Mouse (Mus musculus) liver, embryonic 14.5 days (tissue): ENCODE results near the gene Mdm2. TPM values are rescaled to one million over a fixed set of nuclear protein-coding genes. Genes with fewer than 3 reads are reported as not detected.

Experiments used
- ATAC-seq: fragments of 200-750 bp; cut with Nextera tagmentation; 2 replicates; pipeline ENCODE4 v1.8.0; 2017; ENCODE audit warnings: moderate number of reproducible peaks, mild to moderate bottlenecking, moderate library complexity; ENCODE audit not compliant: insufficient read depth
- DNase-seq, 3 experiments: peaks; one replicate each; pipeline ENCODE4 v3.0.0-alpha.2; 2012 to 2013; ENCODE audit warnings: low read depth in 3 of 3, low spot score in 3 of 3
- H3K27ac ChIP-seq: fragments of 300-500 bp; sonication (generic); 2 replicates; pipeline ENCODE4 v1.5.1; 2014; ENCODE audit warnings: moderate library complexity, mild to moderate bottlenecking, control low read depth, inconsistent platforms
- H3K27me3 ChIP-seq: fragments of 300-500 bp; sonication (generic); 2 replicates; pipeline ENCODE4 v1.6.1; 2014; ENCODE audit warnings: mild to moderate bottlenecking, low read length, moderate library complexity; ENCODE audit not compliant: control insufficient read depth, insufficient read depth
- H3K36me3 ChIP-seq: fragments of 300-500 bp; sonication (generic); replicated peaks from 2 replicates; pipeline ENCODE4 v1.6.1; 2014; ENCODE audit warnings: low read depth; ENCODE audit not compliant: control insufficient read depth, insufficient read depth
- H3K4me1 ChIP-seq, 2 experiments: fragments of 200-500 bp in 1 of 2; fragments of 300-500 bp in 1 of 2; sonication (generic) in 1 of 2; replicated peaks; 2 replicates each; pipeline ENCODE4 v1.6.1; 2012 to 2014; ENCODE audit warnings: antibody characterized with exemption in 1 of 2, inconsistent platforms in 1 of 2, low read length in 1 of 2; ENCODE audit not compliant: control insufficient read depth in 2 of 2, insufficient read depth in 2 of 2
- H3K4me2 ChIP-seq: fragments of 300-500 bp; sonication (generic); 2 replicates; pipeline ENCODE4 v1.6.1; 2014; ENCODE audit warnings: low read depth, mild to moderate bottlenecking, control low read depth, moderate library complexity
- H3K4me3 ChIP-seq, 2 experiments: fragments of 200-500 bp in 1 of 2; fragments of 300-500 bp in 1 of 2; sonication (generic) in 1 of 2; 2 replicates each; pipeline ENCODE4 v1.5.1; 2012 to 2014; ENCODE audit warnings: low read depth in 2 of 2, low read length in 2 of 2, mild to moderate bottlenecking in 2 of 2, control low read depth in 1 of 2, inconsistent platforms in 1 of 2, moderate library complexity in 1 of 2; ENCODE audit not compliant: insufficient read depth in 1 of 2
- H3K9ac ChIP-seq: fragments of 300-500 bp; sonication (generic); replicated peaks from 2 replicates; pipeline ENCODE4 v1.6.1; 2014; ENCODE audit warnings: mild to moderate bottlenecking, control low read depth, moderate library complexity
- H3K9me3 ChIP-seq: fragments of 300-500 bp; sonication (generic); 2 replicates; pipeline ENCODE4 v1.6.1; 2016; ENCODE audit warnings: low read length, mixed read lengths; ENCODE audit not compliant: control insufficient read depth
- CTCF ChIP-seq: IDR thresholded peaks from 2 replicates; pipeline ENCODE4 v1.5.1; 2016; ENCODE audit warnings: antibody characterized with exemption, low read depth, control low read depth
- EP300 ChIP-seq: IDR thresholded peaks from 2 replicates; pipeline ENCODE4 v1.6.1; 2016; ENCODE audit warnings: antibody characterized with exemption, low read depth
- WGBS: fragments of 180-500 bp; shearing (Covaris S2); extraction: QIAGEN DNeasy Blood & Tissue Kit; methylation state at CpG from one replicate; pipeline ENCODE4 v1.1.7; 2014; ENCODE audit not compliant: insufficient replicate concordance; 5-methylcytosine and 5-hydroxymethylcytosine counted together
- polyA plus RNA-seq, 2 experiments: library from polyadenylated mRNA; depleted of rRNA in 1 of 2; stranded (reverse) in 1 of 2; unstranded in 1 of 2; fragments of >200 nt; fragmentation: Nextera tagmentation in 1 of 2; extraction: Ambion mirVana in 1 of 2; gene quantifications; 2 replicates each; pipeline versions ENCODE4 v1.2.1 to v1.2.3; 2012 to 2014

Mdm2 gene
- polyA plus RNA-seq, 2 experiments = 12.8 to 20.0 TPM

DNA sequence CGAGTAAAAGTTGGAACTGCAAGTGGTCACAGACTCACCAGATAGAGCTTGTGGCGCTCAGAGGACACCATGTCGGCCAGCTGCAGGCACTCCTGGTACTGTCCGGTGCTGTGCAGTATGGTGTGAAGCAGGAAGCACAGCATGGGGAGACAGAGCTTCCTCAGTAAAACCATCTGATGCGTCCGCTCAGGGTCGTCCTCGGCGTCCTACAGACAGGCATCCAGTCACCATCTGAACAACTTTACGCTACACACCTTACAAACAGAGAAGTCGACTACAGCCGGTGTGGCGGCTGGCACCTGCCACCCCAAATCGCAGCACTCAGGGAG is 40.7 kb upstream of the Mdm2 start:
- Histone ChIP-seq H3K4me2 (no peak overlapping the region), H3K4me3 (no peak overlapping the region), H3K36me3 (peaks cover 22% of the 10 kb centered on the region), H3K27ac (no peak overlapping the region), H3K9me3 (no peaks in the 10 kb centered on the region), H3K27me3 (no peaks in the 10 kb centered on the region), H3K4me1 (peaks cover 2 to 3% of the 10 kb centered on the region in 2 experiments; a peak in 2 of 4 replicates), H3K9ac (no peak overlapping the region)
- WGBS = 86% methylated on average over 14 of the region's 14 CpGs
- no peak for ATAC-seq
- TF ChIP-seq EP300 = no peak
- TF ChIP-seq CTCF = no peak
- no peak for DNase-seq

DNA sequence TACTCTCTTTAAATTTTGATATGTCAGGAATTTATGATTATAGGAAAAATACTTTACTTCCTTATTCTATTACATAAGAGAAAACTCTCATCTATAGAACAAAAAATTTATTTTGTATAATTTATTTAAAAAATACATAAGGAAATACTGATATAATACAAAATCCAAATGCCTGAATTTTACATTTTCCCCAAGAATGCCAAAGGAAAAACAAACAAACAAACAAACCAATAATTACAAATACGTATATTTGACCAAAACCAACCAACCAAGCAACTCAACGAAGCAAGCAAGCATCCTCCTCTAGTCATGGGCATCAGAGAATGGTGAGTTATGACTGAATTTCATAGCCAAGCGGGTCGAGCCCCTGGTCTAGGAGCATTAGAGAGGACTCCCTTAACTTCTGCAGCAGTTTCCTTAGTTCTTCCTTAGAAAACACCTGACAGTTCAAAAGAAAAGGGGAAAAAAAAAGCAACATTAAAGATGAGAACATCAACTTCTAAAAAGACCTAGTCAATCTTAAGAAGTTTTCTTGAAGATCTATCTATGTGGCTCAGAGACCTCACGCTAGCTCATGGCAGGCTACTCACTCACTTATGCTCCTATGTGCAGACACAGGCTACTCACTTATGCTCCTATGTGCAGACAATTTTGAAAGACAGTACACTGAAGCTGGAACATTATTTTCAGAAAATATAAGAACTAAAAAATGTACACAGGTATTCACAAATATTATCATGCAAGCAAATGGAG is 40.1 kb upstream of the Mdm2 start:
- H3K4me1 ChIP-seq = peaks cover 2 to 3% of the 10 kb centered on the region in 2 experiments; a peak in 2 of 4 replicates
- H3K4me2 ChIP-seq = no peak overlapping the region
- no peaks in the 10 kb centered on the region for H3K9me3 ChIP-seq
- WGBS = 85% methylated on average over 5 of the region's 5 CpGs
- peaks cover 19% of the 10 kb centered on the region for H3K36me3 ChIP-seq
- H3K4me3 ChIP-seq = no peak overlapping the region
- ATAC-seq (no peak), DNase-seq (no peak)
- no peaks in the 10 kb centered on the region for H3K27me3 ChIP-seq
- TF ChIP-seq CTCF = no peak
- TF ChIP-seq EP300 = no peak
- H3K9ac ChIP-seq = no peak overlapping the region
- H3K27ac ChIP-seq = no peak overlapping the region

DNA sequence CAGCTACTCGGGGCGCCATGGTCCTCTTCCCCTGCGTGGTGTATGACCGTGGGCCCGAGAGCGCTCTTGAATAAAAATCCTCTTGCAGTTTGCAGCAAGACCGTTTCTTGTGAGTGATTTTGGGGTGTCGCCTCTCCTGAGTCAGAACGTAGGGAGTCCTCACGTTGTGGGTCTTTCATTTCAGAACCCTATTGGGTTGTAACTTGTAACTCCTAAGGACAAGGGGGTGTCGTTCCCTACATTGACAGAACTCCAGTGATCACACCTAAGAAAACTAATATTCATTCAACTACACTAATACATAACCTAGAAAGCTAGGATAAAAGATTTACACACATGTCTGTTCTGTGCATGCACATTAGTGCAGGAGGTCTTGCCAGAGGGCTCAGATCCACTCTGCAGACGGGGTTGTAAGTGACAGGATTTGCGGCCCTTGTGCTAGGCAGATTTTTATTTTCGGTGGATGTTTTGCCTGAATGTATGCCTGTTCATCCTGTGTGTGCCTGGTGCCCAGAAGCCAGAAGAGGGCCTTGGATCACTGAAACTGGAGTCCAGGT is 39.3 kb upstream of the Mdm2 start:
- no peak for TF ChIP-seq CTCF
- no peak for TF ChIP-seq EP300
- 86% methylated on average over 14 of the region's 14 CpGs for WGBS

DNA sequence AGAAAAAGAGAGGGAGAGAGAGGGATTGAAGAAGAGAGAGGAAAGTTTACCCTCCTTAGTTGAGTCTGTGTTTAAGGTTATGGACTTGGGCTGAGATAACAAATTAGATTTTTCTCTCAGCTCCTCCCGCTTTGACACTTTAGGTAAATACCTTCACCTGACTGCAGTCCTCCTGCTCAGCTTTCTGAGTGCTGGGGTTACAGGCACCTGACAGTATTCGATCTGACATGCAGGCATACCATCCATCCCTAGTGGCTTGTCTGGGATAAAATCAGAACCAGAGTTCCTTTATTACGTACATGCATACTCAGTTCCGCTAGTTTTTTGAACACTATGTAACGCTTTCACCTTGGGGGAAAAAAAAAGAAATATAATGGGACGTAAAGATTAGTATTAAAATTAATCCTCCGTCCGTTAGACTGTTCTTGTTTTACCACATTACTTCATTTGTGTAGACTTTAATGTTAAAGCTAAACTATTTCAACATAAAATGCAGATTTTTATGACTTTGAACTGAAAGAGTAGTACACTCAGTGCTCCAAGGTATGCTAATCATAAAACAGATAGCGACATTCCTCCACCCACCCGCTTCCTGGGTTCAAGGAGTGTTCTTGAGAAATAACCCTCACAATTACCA is 38.6 kb upstream of the Mdm2 start:
- no peaks in the 10 kb centered on the region for H3K9me3 ChIP-seq
- WGBS = 89% methylated on average over 10 of the region's 10 CpGs
- H3K27me3 ChIP-seq = no peaks in the 10 kb centered on the region
- H3K36me3 ChIP-seq = peaks cover 19% of the 10 kb centered on the region
- no peak overlapping the region for H3K27ac ChIP-seq
- no peak overlapping the region for H3K4me2 ChIP-seq
- peaks cover 3 to 6% of the 10 kb centered on the region in 2 experiments; a peak in 3 of 4 replicates for H3K4me1 ChIP-seq
- TF ChIP-seq EP300 = no peak
- no peak for TF ChIP-seq CTCF
- no peak for DNase-seq
- no peak overlapping the region for H3K4me3 ChIP-seq
- H3K9ac ChIP-seq = no peak overlapping the region
- no peak for ATAC-seq

More for the DNA sequence above, 39.3 kb upstream of the Mdm2 start:
- Histone ChIP-seq H3K9me3 (no peaks in the 10 kb centered on the region), H3K9ac (no peak overlapping the region), H3K4me3 (no peak overlapping the region), H3K27ac (no peak overlapping the region), H3K27me3 (no peaks in the 10 kb centered on the region), H3K4me1 (peaks cover 3 to 6% of the 10 kb centered on the region in 2 experiments; a peak in 3 of 4 replicates), H3K36me3 (peaks cover 19% of the 10 kb centered on the region), H3K4me2 (no peak overlapping the region)
- no peak for DNase-seq
- ATAC-seq = no peak

DNA sequence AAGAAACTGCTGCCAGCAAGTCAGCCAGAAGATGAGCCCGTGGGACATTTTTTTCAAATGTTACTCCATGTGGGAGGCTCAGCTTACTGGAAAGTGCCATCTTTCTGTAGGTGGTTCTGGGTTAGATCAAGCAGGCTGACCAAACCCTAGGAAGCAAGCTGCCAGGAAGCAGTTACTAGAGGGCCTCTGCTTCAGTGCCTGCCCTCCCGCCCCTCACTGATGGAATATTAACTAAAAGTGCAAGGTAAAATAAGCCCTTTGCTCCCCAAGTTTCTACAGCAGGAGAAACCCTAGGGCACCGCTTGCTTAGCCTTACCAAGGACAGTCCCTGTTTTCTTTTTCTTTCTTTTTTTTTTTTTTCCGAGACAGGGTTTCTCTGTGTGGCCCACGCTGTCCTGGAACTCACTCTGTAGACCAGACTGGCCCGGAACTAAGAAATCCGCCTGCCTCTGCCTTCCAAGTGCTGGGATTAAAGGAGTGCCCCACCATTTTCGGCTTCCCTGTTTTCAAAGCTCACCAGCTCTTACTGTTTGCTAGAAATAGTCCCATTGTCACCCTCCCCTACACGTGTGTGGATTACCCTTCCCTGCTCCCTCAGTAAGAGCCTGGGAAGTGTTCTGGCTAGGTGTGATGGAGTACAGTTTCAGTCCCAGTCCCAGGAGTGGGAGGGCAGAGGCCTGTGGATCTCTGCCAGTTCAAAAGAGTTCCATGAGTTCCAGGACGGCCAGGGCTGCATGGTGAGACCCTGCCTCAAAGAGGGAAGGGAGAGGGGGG is 37.9 kb upstream of the Mdm2 start:
- ATAC-seq = no peak
- peaks cover 19% of the 10 kb centered on the region for H3K36me3 ChIP-seq
- WGBS = 81% methylated on average over 10 of the region's 10 CpGs
- no peak overlapping the region for H3K27ac ChIP-seq
- H3K4me3 ChIP-seq = no peak overlapping the region
- no peaks in the 10 kb centered on the region for H3K9me3 ChIP-seq
- H3K9ac ChIP-seq = no peak overlapping the region
- no peak overlapping the region for H3K4me2 ChIP-seq
- no peak for TF ChIP-seq EP300
- TF ChIP-seq CTCF = no peak
- no peaks in the 10 kb centered on the region for H3K27me3 ChIP-seq
- no peak for DNase-seq
- peaks cover 3 to 6% of the 10 kb centered on the region in 2 experiments; a peak in 3 of 4 replicates for H3K4me1 ChIP-seq
